Mouse (Mus musculus): Measurements from ENCODE around the gene Pcyt1a. TPM values are rescaled to one million over a fixed set of nuclear protein-coding genes. Genes with fewer than 3 reads are reported as not detected.

Gene Pcyt1a
- total and polyA plus RNA-seq, 3 experiments: 17.0 to 25.7 (median 21.1) TPM

- peaks cover 0 to 2% of the 10 kb centered on the region in 2 experiments; a peak in 1 of 4 replicates for H3K4me1 ChIP-seq (ENCODE audit: control insufficient read depth in 1 of 2, insufficient read depth in 2 of 2)
- no peak overlapping the region for H3K27ac ChIP-seq (ENCODE audit: insufficient read depth, low read depth)
- no peaks in the 10 kb centered on the region for H3K79me2 ChIP-seq (replicated peaks; ENCODE audit: control insufficient read depth, extremely low read depth, insufficient read depth, poor library complexity, severe bottlenecking)
- no peak for TF ChIP-seq USF2 (conservative IDR thresholded peaks at IDR 0.05; ENCODE audit: low read depth, low read length)
- TF ChIP-seq BHLHE40 (IDR thresholded peaks at IDR 0.05; ENCODE audit: low read depth, low read length): no peak
- TF ChIP-seq MAFK (IDR thresholded peaks at IDR 0.05; ENCODE audit: insufficient replicate concordance, low read length): no peak
- TF ChIP-seq CHD1 (IDR thresholded peaks at IDR 0.05; ENCODE audit: low read depth, low read length): no peak
- TF ChIP-seq ZC3H11A (IDR thresholded peaks at IDR 0.05; ENCODE audit: low read depth, low read length): no peak
- TF ChIP-seq SIN3A (IDR thresholded peaks at IDR 0.05; ENCODE audit: low read length): no peak
- TF ChIP-seq EP300 (IDR thresholded peaks at IDR 0.05; ENCODE audit: low read length): no peak
- TF ChIP-seq MEF2A (IDR thresholded peaks at IDR 0.05; ENCODE audit: borderline replicate concordance, low read depth, low read length): no peak
- no peak for TF ChIP-seq ZMIZ1 (IDR thresholded peaks at IDR 0.05; ENCODE audit: low read depth, low read length)
- TF ChIP-seq ETS1 (conservative IDR thresholded peaks at IDR 0.05; ENCODE audit: low read depth, low read length): no peak
- no peak for TF ChIP-seq MAZ (IDR thresholded peaks at IDR 0.05; ENCODE audit: low read depth, low read length)
- TF ChIP-seq JUND (conservative IDR thresholded peaks at IDR 0.05; ENCODE audit: low read depth, low read length): no peak
- no peak for TF ChIP-seq CHD2 (IDR thresholded peaks at IDR 0.05; ENCODE audit: low read length)
- no peak for TF ChIP-seq MAX (IDR thresholded peaks at IDR 0.05; ENCODE audit: low read length)
- no peak overlapping the region for H3K4me2 ChIP-seq (ENCODE audit: insufficient read depth, low read depth, poor library complexity, severe bottlenecking)
- H3K9me3 ChIP-seq (replicated peaks; ENCODE audit: low read length): no peaks in the 10 kb centered on the region
- no peak for DNase-seq (ENCODE audit: extremely low read depth)
- H3K36me3 ChIP-seq (replicated peaks in 1 of 2; ENCODE audit: control insufficient read depth in 1 of 2, insufficient read depth in 1 of 2, low read length in 1 of 2): no peaks in the 10 kb centered on the region
- H3K9ac ChIP-seq (ENCODE audit: insufficient read depth, low read depth): no peak overlapping the region
- peaks cover 2% of the 10 kb centered on the region for H3K27me3 ChIP-seq (replicated peaks)
- dilution Hi-C loops (cut with MboI; ENCODE audit: extremely low pct_ligation_motif_present, extremely low pct_unique_long_range_greater_than_20kb, low sequenced_read_pairs) (no loop called here), in situ Hi-C loops (cut with MboI; ENCODE audit: low pct_ligation_motif_present, low pct_unique_long_range_greater_than_20kb, low sequenced_read_pairs) (loop anchor here (5.0 kb wide), 1 partner anchor 120 kb away; no protein-coding TSS in a partner anchor)
- H3K4me3 ChIP-seq (replicated peaks in 1 of 3; ENCODE audit: low read depth in 2 of 3, low read length in 2 of 3, poor library complexity in 1 of 3): no peak overlapping the region
Observed at GRCm38 (mm10) chr16:32511827-32512490, 81.2 kb downstream of the Pcyt1a start.

GRCm38 (mm10) chr16:32512921-32513320 lies 82.2 kb downstream of the Pcyt1a start:
- H3K4me1 ChIP-seq (ENCODE audit: control insufficient read depth in 1 of 2, insufficient read depth in 2 of 2): no peaks in the 10 kb centered on the region; a peak in 1 of 4 replicates
- no peak for DNase-seq (ENCODE audit: extremely low read depth)
- no peaks in the 10 kb centered on the region for H3K79me2 ChIP-seq (replicated peaks; ENCODE audit: control insufficient read depth, extremely low read depth, insufficient read depth, poor library complexity, severe bottlenecking)
- no peak overlapping the region for H3K4me3 ChIP-seq (replicated peaks in 1 of 3; ENCODE audit: low read depth in 2 of 3, low read length in 2 of 3, poor library complexity in 1 of 3)
- no peak overlapping the region for H3K9ac ChIP-seq (ENCODE audit: insufficient read depth, low read depth)
- H3K9me3 ChIP-seq (replicated peaks; ENCODE audit: low read length): no peaks in the 10 kb centered on the region
- dilution Hi-C loops (cut with MboI; ENCODE audit: extremely low pct_ligation_motif_present, extremely low pct_unique_long_range_greater_than_20kb, low sequenced_read_pairs) (no loop called here), in situ Hi-C loops (cut with MboI; ENCODE audit: low pct_ligation_motif_present, low pct_unique_long_range_greater_than_20kb, low sequenced_read_pairs) (loop anchor here (5.0 kb wide), 1 partner anchor 119 kb away; no protein-coding TSS in a partner anchor)
- H3K4me2 ChIP-seq (ENCODE audit: insufficient read depth, low read depth, poor library complexity, severe bottlenecking): no peak overlapping the region
- no peak for TF ChIP-seq GABPA (IDR thresholded peaks at IDR 0.05; ENCODE audit: insufficient replicate concordance, low read depth, low read length)
- TF ChIP-seq MAFK (IDR thresholded peaks at IDR 0.05; ENCODE audit: insufficient replicate concordance, low read length): no peak
- H3K27ac ChIP-seq (ENCODE audit: insufficient read depth, low read depth): no peak overlapping the region
- no peaks in the 10 kb centered on the region for H3K36me3 ChIP-seq (replicated peaks in 1 of 2; ENCODE audit: control insufficient read depth in 1 of 2, insufficient read depth in 1 of 2, low read length in 1 of 2)
- H3K27me3 ChIP-seq (replicated peaks): peaks cover 2% of the 10 kb centered on the region
